Mouse (Mus musculus): ENCODE data around the gene Syt1.

- TF ChIP-seq TAL1 (IDR thresholded peaks at IDR 0.05; ENCODE audit: low read length): no peak
- no peak for TF ChIP-seq GATA1 (IDR thresholded peaks at IDR 0.05; ENCODE audit: low read length)
Measured at GRCm38 (mm10) chr10:108532916-108533315, 477.9 kb downstream of the Syt1 start.

Data from erythroblast, embryonic 14.5 days (primary cell).